Mouse (Mus musculus) CH12.LX (cell line): ENCODE measurements at regions not wholly inside any gene's neighbourhood (a gene's known extent, or its start where the extent isn't known, plus 50 kb on each side); places are given as distances from the start of the nearest gene placed in this dataset.

Experiments used
- CHD1 ChIP-seq: IDR thresholded peaks from 2 replicates; pipeline ENCODE4 v1.6.1; 2012; ENCODE audit warnings: low read depth, low read length, improper control_type of control experiment, inconsistent platforms
- CTCF ChIP-seq, 2 experiments: IDR thresholded peaks in 1 of 2; conservative IDR thresholded peaks in 1 of 2; 2 replicates each; pipeline ENCODE4 v1.5.1; 2011 to 2012; ENCODE audit warnings: low read depth in 2 of 2, low read length in 2 of 2, improper control_type of control experiment in 1 of 2, inconsistent platforms in 1 of 2, mild to moderate bottlenecking in 1 of 2, moderate library complexity in 1 of 2
- NELFE ChIP-seq: IDR thresholded peaks from 2 replicates; pipeline ENCODE4 v1.6.1; 2011; ENCODE audit warnings: low read depth, low read length, improper control_type of control experiment
- RAD21 ChIP-seq: IDR thresholded peaks from 2 replicates; pipeline ENCODE4 v1.6.1; 2011; ENCODE audit warnings: low read depth, mild to moderate bottlenecking, low read length, improper control_type of control experiment, moderate library complexity
- TCF12 ChIP-seq: IDR thresholded peaks from 2 replicates; pipeline ENCODE4 v1.6.1; 2014; ENCODE audit warnings: low read depth, mild to moderate bottlenecking, inconsistent platforms, low read length, improper control_type of control experiment
- UBTF ChIP-seq: IDR thresholded peaks from 2 replicates; pipeline ENCODE4 v1.6.1; 2012; ENCODE audit warnings: low read depth, mild to moderate bottlenecking, inconsistent platforms, low read length, improper control_type of control experiment, moderate library complexity
- USF2 ChIP-seq: conservative IDR thresholded peaks from 2 replicates; pipeline ENCODE4 v1.6.1; 2011; ENCODE audit warnings: low read depth, low read length, improper control_type of control experiment
- ZNF384 ChIP-seq: IDR thresholded peaks from 2 replicates; pipeline ENCODE4 v1.6.1; 2012; ENCODE audit warnings: low read depth, low read length, improper control_type of control experiment, inconsistent platforms

- TF ChIP-seq CTCF (conservative IDR thresholded peaks at IDR 0.05 in 1 of 2, IDR thresholded peaks at IDR 0.05 in 1 of 2; ENCODE audit: low read depth in 2 of 2, low read length in 2 of 2) (no peak; a peak in 1 of 4 replicates), TCF12 (no peak), ZNF384 (no peak), RAD21 (no peak), NELFE (no peak), USF2 (no peak), UBTF (no peak), CHD1 (no peak)
Observed at GRCm38 (mm10) chr16:13049321-13049720, 60.2 kb upstream of the Ercc4 start.
